Mouse (Mus musculus): Measurements from ENCODE around the gene Rad51d. TPM values are rescaled to one million over a fixed set of nuclear protein-coding genes. Genes with fewer than 3 reads are reported as not detected.

Rad51d gene
- polyA plus RNA-seq, 1 experiment from 2014 or later = 13.8 TPM

GRCm38 (mm10) chr11:82910679-82911389, 20.4 kb upstream of the Rad51d start:
- ATAC-seq = no peak
- peaks cover 10% of the 10 kb centered on the region for H3K4me1 ChIP-seq (replicated peaks)
- H3K4me3 ChIP-seq (replicated peaks) = no peak overlapping the region
- no peaks in the 10 kb centered on the region for H3K9me3 ChIP-seq
- WGBS = 87% methylated on average over 11 of the region's 11 CpGs
- peaks cover 16% of the 10 kb centered on the region; the same call in 1 of the 2 replicates for H3K27me3 ChIP-seq
- H3K4me2 ChIP-seq (replicated peaks) = no peak overlapping the region
- H3K9ac ChIP-seq (replicated peaks) = no peak overlapping the region
- no peak overlapping the region for H3K27ac ChIP-seq
- H3K36me3 ChIP-seq = peaks cover 6% of the 10 kb centered on the region

GRCm38 (mm10) chr11:82910250-82910649, 19.8 kb upstream of the Rad51d start, which contains the start of gene Unc45b:
Unc45b (plus strand) TSS chr11:82910550.
- no peak for ATAC-seq
- no peaks in the 10 kb centered on the region for H3K9me3 ChIP-seq
- no peak within 1 kb of the TSS for H3K27ac ChIP-seq
- peaks cover 10% of the 10 kb centered on the region for H3K4me1 ChIP-seq (replicated peaks)
- peaks cover 16% of the 10 kb centered on the region; the same call in 1 of the 2 replicates for H3K27me3 ChIP-seq
- no peak within 1 kb of the TSS for H3K4me2 ChIP-seq (replicated peaks)
- H3K36me3 ChIP-seq = peaks cover 12% of the 10 kb centered on the region
- no peak within 1 kb of the TSS for H3K9ac ChIP-seq (replicated peaks)
- whole genome bisulfite sequencing = 86% methylated on average over 4 of the region's 4 CpGs
- no peak within 1 kb of the TSS for H3K4me3 ChIP-seq (replicated peaks)

GRCm38 (mm10) chr11:82908608-82908989, 18.2 kb upstream of the Rad51d start:
- WGBS = 64% methylated on average over 10 of the region's 10 CpGs
- ATAC-seq = peak; percentile 19; the same call in 1 of the 2 replicates
- peak overlapping the region; percentile 79; the same call in 1 of the 2 replicates for H3K9ac ChIP-seq (replicated peaks)

GRCm38 (mm10) chr11:82907651-82908607, 17.5 kb upstream of the Rad51d start, which contains the start of gene Nle1:
Nle1 (minus strand) TSS chr11:82908411.
- Histone ChIP-seq H3K4me3 (replicated peaks) (peak within 1 kb of the TSS; percentile 68), H3K9ac (replicated peaks) (peak within 1 kb of the TSS; percentile 79), H3K4me1 (replicated peaks) (peaks cover 10% of the 10 kb centered on the region), H3K9me3 (no peaks in the 10 kb centered on the region), H3K27me3 (peaks cover 12% of the 10 kb centered on the region; the same call in 1 of the 2 replicates), H3K4me2 (replicated peaks) (peak within 1 kb of the TSS; percentile 74), H3K36me3 (peaks cover 35% of the 10 kb centered on the region), H3K27ac (no peak within 1 kb of the TSS)
- WGBS = 2% methylated on average over 70 of the region's 73 CpGs
- peak; percentile 86 for ATAC-seq

More at GRCm38 (mm10) chr11:82908608-82908989, 18.2 kb upstream of the Rad51d start:
- H3K27ac ChIP-seq = no peak overlapping the region
- H3K4me1 ChIP-seq (replicated peaks) = peaks cover 10% of the 10 kb centered on the region
- H3K9me3 ChIP-seq = no peaks in the 10 kb centered on the region
- peak overlapping the region; percentile 74 for H3K4me2 ChIP-seq (replicated peaks)
- H3K4me3 ChIP-seq (replicated peaks) = peak overlapping the region; percentile 68
- peaks cover 16% of the 10 kb centered on the region; the same call in 1 of the 2 replicates for H3K27me3 ChIP-seq
- peaks cover 29% of the 10 kb centered on the region for H3K36me3 ChIP-seq

- Histone ChIP-seq H3K9me3 (no peaks in the 10 kb centered on the region), H3K9ac (replicated peaks) (no peak overlapping the region), H3K4me2 (replicated peaks) (no peak overlapping the region), H3K4me3 (replicated peaks) (no peak overlapping the region), H3K27ac (no peak overlapping the region), H3K4me1 (replicated peaks) (peaks cover 10% of the 10 kb centered on the region), H3K27me3 (peaks cover 7% of the 10 kb centered on the region; the same call in 1 of the 2 replicates), H3K36me3 (peaks cover 56% of the 10 kb centered on the region)
- WGBS = 91% methylated on average over 5 of the region's 5 CpGs
- ATAC-seq = no peak
Measured at GRCm38 (mm10) chr11:82905816-82906215, 15.4 kb upstream of the Rad51d start.

GRCm38 (mm10) chr11:82904952-82905351, 14.5 kb upstream of the Rad51d start:
- 68% methylated on average over 8 of the region's 8 CpGs for WGBS
- H3K9ac ChIP-seq (replicated peaks) = no peak overlapping the region
- no peak overlapping the region for H3K4me2 ChIP-seq (replicated peaks)
- H3K36me3 ChIP-seq = peaks cover 65% of the 10 kb centered on the region
- H3K4me1 ChIP-seq (replicated peaks) = peaks cover 10% of the 10 kb centered on the region
- 0 out of 2 replicates have a peak, but pooled peaks cover 2% of the 10 kb centered on the region for H3K27me3 ChIP-seq
- no peak for ATAC-seq
- no peak overlapping the region for H3K27ac ChIP-seq
- H3K4me3 ChIP-seq (replicated peaks) = no peak overlapping the region
- no peaks in the 10 kb centered on the region for H3K9me3 ChIP-seq

GRCm38 (mm10) chr11:82901606-82902310, 11.3 kb upstream of the Rad51d start:
- Histone ChIP-seq H3K9me3 (no peaks in the 10 kb centered on the region), H3K4me3 (replicated peaks) (no peak overlapping the region), H3K4me1 (replicated peaks) (no peaks in the 10 kb centered on the region), H3K36me3 (peaks cover 94% of the 10 kb centered on the region), H3K27me3 (no peaks in the 10 kb centered on the region), H3K4me2 (replicated peaks) (no peak overlapping the region), H3K27ac (no peak overlapping the region), H3K9ac (replicated peaks) (no peak overlapping the region)
- 96% methylated on average over 20 of the region's 20 CpGs for WGBS
- ATAC-seq = no peak

GRCm38 (mm10) chr11:82899720-82900119, 9.3 kb upstream of the Rad51d start:
- no peak overlapping the region for H3K9ac ChIP-seq (replicated peaks)
- H3K27ac ChIP-seq = no peak overlapping the region
- no peaks in the 10 kb centered on the region for H3K27me3 ChIP-seq
- H3K4me2 ChIP-seq (replicated peaks) = no peak overlapping the region
- no peak overlapping the region for H3K4me3 ChIP-seq (replicated peaks)
- H3K9me3 ChIP-seq = no peaks in the 10 kb centered on the region
- 91% methylated on average over 5 of the region's 5 CpGs for WGBS
- peaks cover 77% of the 10 kb centered on the region for H3K36me3 ChIP-seq
- ATAC-seq = no peak
- no peaks in the 10 kb centered on the region for H3K4me1 ChIP-seq (replicated peaks)

GRCm38 (mm10) chr11:82897478-82897877, 7.1 kb upstream of the Rad51d start:
- H3K27ac ChIP-seq = no peak overlapping the region
- peaks cover 54% of the 10 kb centered on the region for H3K36me3 ChIP-seq
- 86% methylated on average over 10 of the region's 10 CpGs for WGBS
- no peak overlapping the region for H3K9ac ChIP-seq (replicated peaks)
- H3K4me1 ChIP-seq (replicated peaks) = no peaks in the 10 kb centered on the region
- no peak overlapping the region for H3K4me3 ChIP-seq (replicated peaks)
- H3K4me2 ChIP-seq (replicated peaks) = no peak overlapping the region
- no peaks in the 10 kb centered on the region for H3K9me3 ChIP-seq
- ATAC-seq = no peak
- no peaks in the 10 kb centered on the region for H3K27me3 ChIP-seq

GRCm38 (mm10) chr11:82891936-82892335, 1.5 kb upstream of the Rad51d start, which contains the start of gene Fndc8:
Fndc8 (plus strand) TSS chr11:82892124.
- H3K9me3 ChIP-seq = no peaks in the 10 kb centered on the region
- H3K4me1 ChIP-seq (replicated peaks) = peaks cover 21% of the 10 kb centered on the region
- H3K36me3 ChIP-seq = no peaks in the 10 kb centered on the region
- no peak for ATAC-seq
- no peak within 1 kb of the TSS for H3K27ac ChIP-seq
- no peak within 1 kb of the TSS for H3K4me3 ChIP-seq (replicated peaks)
- WGBS = 72% methylated on average over 7 of the region's 7 CpGs
- no peak within 1 kb of the TSS for H3K9ac ChIP-seq (replicated peaks)
- no peak within 1 kb of the TSS for H3K4me2 ChIP-seq (replicated peaks)
- peaks cover 10% of the 10 kb centered on the region for H3K27me3 ChIP-seq

GRCm38 (mm10) chr11:82889524-82890341, 681 bp downstream of the Rad51d start:
- no peaks in the 10 kb centered on the region for H3K36me3 ChIP-seq
- WGBS = 7% methylated on average over 30 of the region's 31 CpGs
- H3K9me3 ChIP-seq = no peaks in the 10 kb centered on the region
- ATAC-seq = peak; percentile 55
- peak overlapping the region; percentile 90 for H3K4me2 ChIP-seq (replicated peaks)
- peaks cover 22% of the 10 kb centered on the region for H3K4me1 ChIP-seq (replicated peaks)
- H3K9ac ChIP-seq (replicated peaks) = peak overlapping the region; percentile 74
- H3K27me3 ChIP-seq = peaks cover 10% of the 10 kb centered on the region
- H3K27ac ChIP-seq = peak overlapping the region; percentile 58
- H3K4me3 ChIP-seq (replicated peaks) = peak overlapping the region; percentile 71

Data from midbrain, embryonic 13.5 days (tissue).